Mouse (Mus musculus): ENCODE results near the gene Stat4. TPM values are rescaled to one million over a fixed set of nuclear protein-coding genes. Genes with fewer than 3 reads are reported as not detected.

The Stat4 gene
- polyA plus RNA-seq, 1 experiment from 2014 or later: 0.46 TPM

- no peaks in the 10 kb centered on the region for H3K4me1 ChIP-seq (replicated peaks; ENCODE audit: control insufficient read depth, insufficient read depth)
- no peaks in the 10 kb centered on the region for H3K9me3 ChIP-seq (ENCODE audit: control insufficient read depth, low read length)
- no peak for TF ChIP-seq EP300 (optimal IDR thresholded peaks at IDR 0.05)
- TF ChIP-seq CTCF (IDR thresholded peaks at IDR 0.05; ENCODE audit: low read depth): no peak
- WGBS: 82% methylated on average over 7 of the region's 7 CpGs
- no peak overlapping the region for H3K9ac ChIP-seq (ENCODE audit: low read length)
- no peaks in the 10 kb centered on the region; the same call in 1 of the 2 replicates for H3K36me3 ChIP-seq (ENCODE audit: control insufficient read depth, insufficient read depth, low read length)
- no peak overlapping the region for H3K4me3 ChIP-seq (ENCODE audit: low read depth, low read length)
- H3K27ac ChIP-seq (replicated peaks): no peak overlapping the region
- H3K4me2 ChIP-seq (replicated peaks; ENCODE audit: low read depth): no peak overlapping the region
- ATAC-seq (ENCODE audit: low FRiP score, low TSS enrichment): no peak
- DNase-seq (ENCODE audit: low spot score): no peak
- no peaks in the 10 kb centered on the region for H3K27me3 ChIP-seq (ENCODE audit: control insufficient read depth, insufficient read depth, low read length)
Observed at GRCm38 (mm10) chr1:52148696-52149095, 161.7 kb downstream of the Stat4 start.

GRCm38 (mm10) chr1:52149934-52150346, 163.0 kb downstream of the Stat4 start:
- DNase-seq (ENCODE audit: low spot score) (peak; percentile 25), ATAC-seq (ENCODE audit: low FRiP score, low TSS enrichment) (peak; percentile 22; the same call in 1 of the 2 replicates)
- Histone ChIP-seq H3K9me3 (ENCODE audit: control insufficient read depth, low read length) (no peaks in the 10 kb centered on the region), H3K36me3 (ENCODE audit: control insufficient read depth, insufficient read depth, low read length) (peaks cover 2% of the 10 kb centered on the region; the same call in 1 of the 2 replicates), H3K9ac (ENCODE audit: low read length) (no peak overlapping the region), H3K4me3 (ENCODE audit: low read depth, low read length) (no peak overlapping the region), H3K27ac (replicated peaks) (no peak overlapping the region), H3K4me1 (replicated peaks; ENCODE audit: control insufficient read depth, insufficient read depth) (no peaks in the 10 kb centered on the region), H3K4me2 (replicated peaks; ENCODE audit: low read depth) (peak overlapping the region; percentile 6; the same call in 1 of the 2 replicates), H3K27me3 (ENCODE audit: control insufficient read depth, insufficient read depth, low read length) (no peaks in the 10 kb centered on the region)
- WGBS: 38% methylated on average over 9 of the region's 9 CpGs
- no peak for TF ChIP-seq EP300 (optimal IDR thresholded peaks at IDR 0.05)
- no peak for TF ChIP-seq CTCF (IDR thresholded peaks at IDR 0.05; ENCODE audit: low read depth)

GRCm38 (mm10) chr1:52150676-52151075, 163.7 kb downstream of the Stat4 start:
- H3K27ac ChIP-seq (replicated peaks): no peak overlapping the region
- 0 out of 2 replicates have a peak, but pooled peaks have one; percentile 28 for ATAC-seq (ENCODE audit: low FRiP score, low TSS enrichment)

GRCm38 (mm10) chr1:52151166-52151565, 164.2 kb downstream of the Stat4 start:
- Histone ChIP-seq H3K9me3 (ENCODE audit: control insufficient read depth, low read length) (no peaks in the 10 kb centered on the region), H3K27ac (replicated peaks) (no peak overlapping the region), H3K4me1 (replicated peaks; ENCODE audit: control insufficient read depth, insufficient read depth) (no peaks in the 10 kb centered on the region), H3K9ac (ENCODE audit: low read length) (no peak overlapping the region), H3K36me3 (ENCODE audit: control insufficient read depth, insufficient read depth, low read length) (peaks cover 4% of the 10 kb centered on the region; the same call in 1 of the 2 replicates), H3K27me3 (ENCODE audit: control insufficient read depth, insufficient read depth, low read length) (no peaks in the 10 kb centered on the region), H3K4me3 (ENCODE audit: low read depth, low read length) (no peak overlapping the region), H3K4me2 (replicated peaks; ENCODE audit: low read depth) (no peak overlapping the region)
- no peak for TF ChIP-seq CTCF (IDR thresholded peaks at IDR 0.05; ENCODE audit: low read depth)
- no peak for TF ChIP-seq EP300 (optimal IDR thresholded peaks at IDR 0.05)
- ATAC-seq (ENCODE audit: low FRiP score, low TSS enrichment) (no peak), DNase-seq (ENCODE audit: low spot score) (no peak)
- 98% methylated on average over 5 of the region's 5 CpGs for WGBS

More at GRCm38 (mm10) chr1:52150676-52151075, 163.7 kb downstream of the Stat4 start:
- Histone ChIP-seq H3K4me3 (ENCODE audit: low read depth, low read length) (no peak overlapping the region), H3K4me2 (replicated peaks; ENCODE audit: low read depth) (no peak overlapping the region), H3K36me3 (ENCODE audit: control insufficient read depth, insufficient read depth, low read length) (peaks cover 2% of the 10 kb centered on the region; the same call in 1 of the 2 replicates), H3K27me3 (ENCODE audit: control insufficient read depth, insufficient read depth, low read length) (no peaks in the 10 kb centered on the region), H3K9ac (ENCODE audit: low read length) (no peak overlapping the region), H3K4me1 (replicated peaks; ENCODE audit: control insufficient read depth, insufficient read depth) (no peaks in the 10 kb centered on the region), H3K9me3 (ENCODE audit: control insufficient read depth, low read length) (no peaks in the 10 kb centered on the region)
- TF ChIP-seq CTCF (IDR thresholded peaks at IDR 0.05; ENCODE audit: low read depth) (no peak), EP300 (optimal IDR thresholded peaks at IDR 0.05) (no peak)
- WGBS: 41% methylated on average over 11 of the region's 11 CpGs
- DNase-seq (ENCODE audit: low spot score): no peak

GRCm38 (mm10) chr1:52152369-52152768, 165.4 kb downstream of the Stat4 start:
- Histone ChIP-seq H3K4me3 (ENCODE audit: low read depth, low read length) (no peak overlapping the region), H3K27ac (replicated peaks) (no peak overlapping the region), H3K9me3 (ENCODE audit: control insufficient read depth, low read length) (no peaks in the 10 kb centered on the region), H3K9ac (ENCODE audit: low read length) (no peak overlapping the region), H3K27me3 (ENCODE audit: control insufficient read depth, insufficient read depth, low read length) (no peaks in the 10 kb centered on the region), H3K4me2 (replicated peaks; ENCODE audit: low read depth) (no peak overlapping the region), H3K36me3 (ENCODE audit: control insufficient read depth, insufficient read depth, low read length) (peaks cover 4% of the 10 kb centered on the region; the same call in 1 of the 2 replicates), H3K4me1 (replicated peaks; ENCODE audit: control insufficient read depth, insufficient read depth) (no peaks in the 10 kb centered on the region)
- TF ChIP-seq CTCF (IDR thresholded peaks at IDR 0.05; ENCODE audit: low read depth): no peak
- TF ChIP-seq EP300 (optimal IDR thresholded peaks at IDR 0.05): no peak
- WGBS: 82% methylated on average over 13 of the region's 13 CpGs
- ATAC-seq (ENCODE audit: low FRiP score, low TSS enrichment) (no peak), DNase-seq (ENCODE audit: low spot score) (no peak)

GRCm38 (mm10) chr1:52152936-52153335, 166.0 kb downstream of the Stat4 start:
- Histone ChIP-seq H3K4me3 (ENCODE audit: low read depth, low read length) (no peak overlapping the region), H3K4me2 (replicated peaks; ENCODE audit: low read depth) (no peak overlapping the region), H3K9ac (ENCODE audit: low read length) (no peak overlapping the region), H3K27ac (replicated peaks) (no peak overlapping the region), H3K9me3 (ENCODE audit: control insufficient read depth, low read length) (no peaks in the 10 kb centered on the region), H3K4me1 (replicated peaks; ENCODE audit: control insufficient read depth, insufficient read depth) (no peaks in the 10 kb centered on the region), H3K27me3 (ENCODE audit: control insufficient read depth, insufficient read depth, low read length) (no peaks in the 10 kb centered on the region), H3K36me3 (ENCODE audit: control insufficient read depth, insufficient read depth, low read length) (peaks cover 4% of the 10 kb centered on the region; the same call in 1 of the 2 replicates)
- ATAC-seq (ENCODE audit: low FRiP score, low TSS enrichment) (no peak), DNase-seq (ENCODE audit: low spot score) (no peak)
- TF ChIP-seq CTCF (IDR thresholded peaks at IDR 0.05; ENCODE audit: low read depth) (no peak), EP300 (optimal IDR thresholded peaks at IDR 0.05) (no peak)
- WGBS: 64% methylated on average over 3 of the region's 3 CpGs

Measured in stomach, postnatal 0 days (tissue).